Mouse (Mus musculus): ENCODE results near the gene Tcerg1l.

The Tcerg1l gene

DNA sequence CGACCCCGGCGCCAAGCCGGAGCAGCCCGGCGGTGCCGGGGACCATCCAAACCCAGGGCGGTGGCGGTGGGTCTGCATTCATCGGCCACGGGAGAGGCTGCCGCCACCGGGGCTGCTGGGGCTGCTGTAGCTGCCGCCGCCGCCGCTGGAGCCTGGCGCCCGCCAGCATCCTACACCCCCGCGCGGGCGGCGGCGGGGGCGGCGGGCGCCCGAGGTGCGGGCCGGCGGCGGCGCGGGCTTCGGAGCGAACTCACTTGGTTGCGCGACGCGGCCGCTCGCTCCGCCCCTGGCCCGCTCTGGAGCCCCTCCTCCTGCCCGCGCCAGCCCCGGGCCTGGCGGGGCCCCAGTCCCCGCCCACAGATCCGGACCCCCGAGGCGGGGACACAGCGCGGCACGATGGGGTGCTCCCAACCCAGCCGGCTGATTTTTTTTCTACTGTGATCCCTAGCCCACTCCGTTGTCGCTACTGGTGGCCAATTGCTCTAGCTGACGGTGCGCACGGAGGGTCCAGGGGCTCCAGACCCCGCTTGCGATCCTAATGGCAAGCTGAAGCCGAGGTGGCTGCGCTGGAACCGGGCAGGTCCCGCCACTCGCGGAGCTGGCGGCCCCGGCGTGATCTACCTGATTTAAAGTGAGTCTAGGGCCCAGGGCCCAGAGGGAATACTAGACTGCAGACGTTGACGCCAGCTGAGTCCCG lies at the start of gene Tcerg1l:
Gene Tcerg1l, minus strand, starts transcription at position 246 of the 697 bp plus-strand sequence.
- in situ Hi-C loops (cut with MboI; ENCODE audit: low pct_unique_long_range_greater_than_20kb in 1 of 2, low sequenced_read_pairs in 2 of 2, unreplicated experiment in 1 of 2): no loop called here

DNA sequence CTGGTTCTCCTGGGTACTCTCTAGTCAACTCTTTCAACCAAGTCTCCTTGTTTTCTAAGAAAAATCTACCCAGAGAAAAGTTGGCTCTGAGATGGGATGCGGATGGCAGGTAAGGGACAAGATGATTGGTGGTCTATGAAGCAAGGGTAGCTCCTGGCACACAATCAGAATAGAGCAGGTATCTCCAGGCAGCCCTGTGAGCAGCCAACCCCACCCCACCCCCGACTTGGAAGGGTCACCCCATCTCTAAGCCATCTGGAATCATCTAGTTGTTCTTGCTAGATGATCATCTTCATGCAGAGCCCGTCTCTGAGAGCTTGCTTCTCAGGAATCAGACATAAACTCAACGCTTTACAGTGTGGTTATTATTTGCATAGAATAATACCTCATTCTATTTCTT lies 44.6 kb upstream of the Tcerg1l start:
- in situ Hi-C loops (cut with MboI; ENCODE audit: low pct_unique_long_range_greater_than_20kb in 1 of 2, low sequenced_read_pairs in 2 of 2, unreplicated experiment in 1 of 2): no loop called here

DNA sequence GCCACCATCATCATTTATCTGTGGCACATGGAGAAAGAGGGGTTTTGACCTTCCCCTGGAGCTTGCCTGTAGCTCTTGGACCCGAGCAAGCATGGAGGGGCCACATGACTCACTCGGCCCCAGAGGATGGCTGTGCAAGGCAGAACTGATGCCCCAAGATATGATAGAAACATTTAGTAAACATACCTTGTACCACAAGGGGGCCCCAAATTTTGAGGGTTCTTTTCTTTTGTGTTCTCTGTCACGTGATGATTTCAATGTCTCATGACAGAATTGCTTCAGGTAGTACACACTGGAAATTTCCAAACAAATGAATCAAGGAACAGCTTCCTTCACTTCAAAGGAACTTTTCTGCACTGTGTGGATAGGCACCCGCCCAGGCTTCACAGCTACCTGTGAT lies 35.0 kb upstream of the Tcerg1l start:
- in situ Hi-C loops (cut with MboI; ENCODE audit: low pct_unique_long_range_greater_than_20kb in 1 of 2, low sequenced_read_pairs in 2 of 2, unreplicated experiment in 1 of 2): no loop called here

DNA sequence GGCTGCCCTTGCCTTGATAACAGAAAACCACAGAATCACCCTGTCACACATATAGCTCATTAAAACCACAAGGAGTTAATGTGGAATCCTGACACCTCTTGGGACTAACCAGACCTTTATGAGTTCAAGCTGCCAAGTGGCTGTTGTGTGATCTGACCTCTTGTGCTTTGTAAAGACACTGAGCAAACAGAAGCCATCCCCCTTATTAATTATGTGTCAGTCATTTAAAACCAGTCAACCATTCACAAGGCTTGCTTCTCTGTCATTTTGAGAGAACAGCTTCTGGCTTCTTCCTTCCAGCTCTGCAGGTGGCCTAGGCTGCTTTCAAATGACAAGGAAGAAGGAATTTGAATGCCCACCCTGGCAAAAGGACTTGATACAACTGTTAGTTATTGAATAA lies 33.9 kb upstream of the Tcerg1l start:
- in situ Hi-C loops (cut with MboI; ENCODE audit: low pct_unique_long_range_greater_than_20kb in 1 of 2, low sequenced_read_pairs in 2 of 2, unreplicated experiment in 1 of 2): no loop called here

DNA sequence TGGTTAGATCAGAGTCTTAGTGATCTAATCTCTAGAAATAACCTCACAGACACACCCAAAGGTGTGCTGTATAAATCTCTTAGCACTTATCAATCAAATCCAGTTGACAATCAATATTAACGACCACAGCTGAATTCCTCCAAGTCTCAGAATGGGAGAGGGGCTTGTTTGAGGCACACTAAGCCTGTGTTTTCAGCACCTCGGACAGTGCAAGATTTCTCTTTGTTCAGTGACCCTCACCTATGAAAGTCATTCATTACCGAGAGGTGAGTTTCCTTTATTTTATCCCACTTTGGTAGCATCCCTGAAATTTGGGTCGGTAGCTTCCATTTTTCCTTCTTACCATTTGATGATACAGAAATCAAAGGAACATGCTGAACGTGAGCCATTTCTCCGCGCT lies 32.4 kb upstream of the Tcerg1l start:
- in situ Hi-C loops (cut with MboI; ENCODE audit: low pct_unique_long_range_greater_than_20kb in 1 of 2, low sequenced_read_pairs in 2 of 2, unreplicated experiment in 1 of 2): no loop called here

DNA sequence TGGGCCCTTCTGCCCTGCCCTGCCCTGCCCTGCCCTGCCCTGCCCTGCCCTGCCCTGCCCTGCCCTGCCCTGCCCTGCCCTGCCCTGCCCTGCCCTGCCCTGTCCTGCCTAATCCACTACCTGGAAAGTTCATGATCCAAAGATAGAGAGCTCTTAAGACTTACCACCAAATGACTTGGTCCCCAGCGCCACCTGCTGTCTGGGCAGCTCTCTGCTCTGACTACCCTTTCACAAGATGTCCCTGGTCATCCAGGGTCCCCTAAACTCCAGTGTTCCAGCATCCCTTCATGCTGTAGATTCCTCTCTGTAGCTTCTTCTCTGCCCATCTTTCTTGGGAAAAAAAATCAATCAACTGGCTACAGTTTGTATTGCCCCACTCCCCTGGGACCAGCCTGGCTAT lies 31.3 kb upstream of the Tcerg1l start:
- in situ Hi-C loops (cut with MboI; ENCODE audit: low pct_unique_long_range_greater_than_20kb in 1 of 2, low sequenced_read_pairs in 2 of 2, unreplicated experiment in 1 of 2): no loop called here

DNA sequence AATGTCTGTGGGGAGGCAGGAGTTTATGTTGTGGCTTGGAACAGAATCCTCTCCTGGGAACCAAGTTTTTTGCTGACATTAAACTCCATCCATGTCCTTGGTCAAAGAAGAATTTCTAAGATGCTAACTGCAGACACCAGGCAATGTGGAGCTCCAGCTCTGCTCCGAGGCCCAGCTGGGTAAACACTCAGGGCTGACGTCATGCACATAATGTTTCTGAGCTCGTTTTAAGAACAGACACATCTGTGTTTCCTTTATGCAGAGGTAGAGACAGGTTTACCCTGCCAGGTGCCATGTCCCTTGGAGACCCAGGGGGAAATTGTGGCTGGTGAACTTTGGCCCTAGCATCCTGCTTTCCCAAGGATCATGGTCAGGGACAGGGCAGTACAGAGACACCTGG lies 29.9 kb upstream of the Tcerg1l start:
- in situ Hi-C loops (cut with MboI; ENCODE audit: low pct_unique_long_range_greater_than_20kb in 1 of 2, low sequenced_read_pairs in 2 of 2, unreplicated experiment in 1 of 2): no loop called here

DNA sequence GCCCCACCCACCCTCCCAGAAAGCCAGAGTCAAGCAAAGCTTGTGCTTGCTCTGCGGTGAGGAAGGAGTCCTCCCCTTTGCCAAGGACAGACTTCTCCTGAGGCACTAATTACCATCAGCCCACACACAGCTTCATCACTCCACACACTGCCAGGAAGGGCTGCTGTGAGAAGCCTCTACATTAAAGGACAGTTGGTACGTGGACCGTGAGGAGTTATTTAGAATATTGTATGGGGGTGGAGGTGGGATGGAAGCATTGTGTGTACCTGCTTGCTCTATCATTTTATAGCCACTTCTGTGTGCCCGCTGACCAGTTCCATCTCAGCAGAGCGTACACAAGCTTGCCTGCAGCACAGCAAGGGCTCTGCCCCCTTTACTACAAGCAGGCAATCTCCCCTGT lies 16.0 kb upstream of the Tcerg1l start:
- in situ Hi-C loops (cut with MboI; ENCODE audit: low pct_unique_long_range_greater_than_20kb in 1 of 2, low sequenced_read_pairs in 2 of 2, unreplicated experiment in 1 of 2): no loop called here

DNA sequence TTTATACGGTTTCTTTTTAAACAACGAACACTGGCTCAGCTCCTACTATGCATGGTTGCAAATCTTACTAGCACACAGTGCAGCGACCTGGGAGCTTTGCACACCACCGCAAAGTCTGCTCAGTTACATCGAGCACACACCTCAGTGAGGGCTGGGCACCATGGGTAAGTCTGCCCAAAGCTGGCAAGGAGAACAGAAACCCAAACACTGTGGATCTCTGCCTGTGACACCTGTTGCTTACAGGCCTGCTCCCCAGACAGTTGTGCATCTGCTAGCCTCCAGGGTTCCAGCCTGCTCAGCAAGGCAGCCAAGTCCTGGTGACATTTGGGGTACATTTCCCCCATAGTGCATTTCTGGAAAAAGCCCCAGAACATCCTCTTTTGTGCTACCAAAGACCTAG lies 4.1 kb upstream of the Tcerg1l start:
- in situ Hi-C loops (cut with MboI; ENCODE audit: low pct_unique_long_range_greater_than_20kb in 1 of 2, low sequenced_read_pairs in 2 of 2, unreplicated experiment in 1 of 2): no loop called here

DNA sequence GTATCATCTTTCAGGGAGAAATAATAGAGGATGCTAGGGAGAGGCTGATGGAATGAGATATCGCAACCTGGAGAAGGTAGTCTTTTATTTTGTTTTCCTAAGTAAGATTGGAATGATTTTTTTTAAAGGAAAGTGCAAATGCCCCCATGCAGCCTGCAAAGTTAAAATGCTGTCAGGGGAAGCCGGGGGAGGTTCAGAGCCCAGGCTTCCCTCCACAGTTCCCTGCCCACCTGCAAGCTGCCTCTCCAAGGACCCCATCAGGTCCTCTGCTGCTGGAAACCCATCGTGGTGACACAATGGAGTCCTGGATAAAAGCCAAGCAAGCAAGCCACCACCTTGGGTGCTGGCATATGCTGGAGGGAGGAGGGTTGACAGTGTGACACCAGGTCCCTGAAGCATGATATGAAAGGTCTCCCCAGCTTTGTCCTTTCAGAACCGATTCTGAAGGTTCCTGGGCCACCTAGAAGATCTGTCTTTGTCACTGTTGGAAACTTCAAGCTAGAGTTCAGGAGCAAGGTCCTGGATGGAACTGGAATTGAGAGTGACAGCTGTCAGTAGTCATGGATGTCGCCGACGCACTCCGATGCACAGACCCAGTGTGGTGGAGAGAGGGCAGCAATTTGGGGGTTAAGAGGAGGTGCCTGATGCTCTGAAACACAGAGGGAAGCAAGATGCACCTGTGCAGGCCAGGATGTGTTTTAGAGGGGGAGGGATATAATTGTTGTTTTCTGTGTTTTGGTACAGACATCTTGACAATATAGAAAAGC lies 3.2 kb upstream of the Tcerg1l start:
- in situ Hi-C loops (cut with MboI; ENCODE audit: low pct_unique_long_range_greater_than_20kb in 1 of 2, low sequenced_read_pairs in 2 of 2, unreplicated experiment in 1 of 2): no loop called here

DNA sequence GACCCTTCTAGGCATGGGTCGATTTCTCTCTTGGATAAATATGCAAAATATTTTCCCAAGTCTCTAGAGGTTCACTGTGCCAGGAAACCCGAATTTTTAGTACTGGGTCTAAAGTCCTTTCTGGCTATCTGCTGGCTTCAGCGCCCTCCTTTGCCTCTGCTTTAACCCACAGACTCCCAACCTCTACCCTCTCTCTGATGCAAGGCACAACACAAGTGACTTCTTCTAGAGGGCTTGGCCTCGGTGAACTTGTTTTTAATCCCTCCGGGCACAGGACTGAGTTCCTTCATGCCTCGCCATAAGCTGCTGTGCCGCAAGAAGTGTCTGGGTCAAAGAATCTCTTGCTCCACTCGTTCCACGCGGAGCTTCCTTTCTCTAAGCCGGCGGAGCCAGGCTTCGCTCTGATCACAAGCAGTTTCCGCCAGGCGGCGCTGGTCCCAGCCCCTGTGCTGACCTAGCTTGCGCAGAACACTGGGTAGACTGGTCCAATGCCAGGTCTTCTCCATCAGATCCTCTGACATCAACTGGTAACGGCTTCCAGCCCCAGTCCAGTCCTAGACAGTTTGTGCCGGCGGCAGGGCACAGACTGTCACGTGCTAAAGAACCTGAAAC lies 758 bp upstream of the Tcerg1l start:
- in situ Hi-C loops (cut with MboI; ENCODE audit: low pct_unique_long_range_greater_than_20kb in 1 of 2, low sequenced_read_pairs in 2 of 2, unreplicated experiment in 1 of 2): no loop called here

DNA sequence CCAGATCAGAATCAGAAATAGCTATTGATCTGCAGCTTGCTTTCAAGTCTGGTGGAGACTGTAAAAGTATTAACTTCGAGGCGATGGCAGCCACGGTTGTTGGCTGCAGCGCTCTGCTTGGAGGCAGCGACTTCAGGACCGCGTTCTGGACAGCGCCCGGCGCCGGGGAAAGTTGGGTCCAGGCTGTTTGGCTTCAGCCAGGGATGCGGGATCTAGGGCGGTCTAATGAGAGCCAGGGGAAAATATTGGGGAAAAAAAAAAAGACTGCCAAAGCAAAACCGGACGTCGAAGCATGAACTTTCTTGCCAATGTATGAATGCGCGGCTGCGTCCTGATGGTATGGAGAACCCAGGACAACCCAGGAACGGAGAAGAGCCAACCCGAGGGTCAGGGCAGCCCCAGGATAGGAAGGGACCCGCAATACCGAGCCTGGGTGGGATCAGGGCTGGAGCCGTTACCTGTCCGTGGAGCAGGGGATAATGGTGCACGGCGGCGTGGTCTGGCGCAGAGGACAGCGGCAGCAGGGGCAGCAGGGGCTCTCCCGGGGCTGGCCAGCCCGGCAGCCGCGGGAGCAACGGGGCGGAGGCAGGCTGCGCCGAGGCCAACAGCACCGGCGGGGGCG lies 556 bp downstream of the Tcerg1l start:
- in situ Hi-C loops (cut with MboI; ENCODE audit: low pct_unique_long_range_greater_than_20kb in 1 of 2, low sequenced_read_pairs in 2 of 2, unreplicated experiment in 1 of 2): no loop called here

DNA sequence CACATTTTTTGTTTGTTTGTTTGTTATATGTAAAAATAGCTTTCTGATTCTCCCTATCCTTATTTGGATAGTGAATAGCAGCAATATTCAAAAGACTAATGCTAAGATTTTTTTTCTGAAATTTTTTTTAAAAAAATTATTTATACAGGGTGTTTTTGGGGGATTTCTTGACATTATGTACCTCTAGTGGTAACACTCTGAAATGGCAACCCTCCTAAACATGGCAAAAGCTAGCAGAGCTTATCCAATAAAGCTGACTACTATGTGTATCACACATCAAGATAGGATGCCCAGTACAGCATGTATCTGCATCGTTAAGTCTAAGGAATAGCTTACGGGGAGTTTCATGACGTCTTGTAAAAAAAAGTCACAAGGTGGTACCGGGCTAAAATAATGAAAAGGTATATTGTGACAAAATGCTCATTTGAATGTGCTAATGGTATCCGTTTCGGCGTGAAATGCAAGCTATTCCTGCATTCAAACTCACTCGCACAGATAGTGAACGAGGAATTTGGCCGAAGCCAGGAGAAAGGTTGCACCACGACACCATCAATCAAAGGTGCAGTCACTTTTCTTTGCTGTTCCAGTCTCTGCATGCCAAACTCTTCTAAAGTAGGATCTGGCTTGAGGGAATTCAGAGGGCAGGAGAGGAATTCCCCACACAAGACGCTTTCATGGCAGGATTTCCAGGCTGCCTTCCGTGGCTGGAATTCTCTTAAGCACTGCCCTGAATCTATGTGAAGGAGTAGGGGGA lies 1.2 kb downstream of the Tcerg1l start:
- in situ Hi-C loops (cut with MboI; ENCODE audit: low pct_unique_long_range_greater_than_20kb in 1 of 2, low sequenced_read_pairs in 2 of 2, unreplicated experiment in 1 of 2): no loop called here

DNA sequence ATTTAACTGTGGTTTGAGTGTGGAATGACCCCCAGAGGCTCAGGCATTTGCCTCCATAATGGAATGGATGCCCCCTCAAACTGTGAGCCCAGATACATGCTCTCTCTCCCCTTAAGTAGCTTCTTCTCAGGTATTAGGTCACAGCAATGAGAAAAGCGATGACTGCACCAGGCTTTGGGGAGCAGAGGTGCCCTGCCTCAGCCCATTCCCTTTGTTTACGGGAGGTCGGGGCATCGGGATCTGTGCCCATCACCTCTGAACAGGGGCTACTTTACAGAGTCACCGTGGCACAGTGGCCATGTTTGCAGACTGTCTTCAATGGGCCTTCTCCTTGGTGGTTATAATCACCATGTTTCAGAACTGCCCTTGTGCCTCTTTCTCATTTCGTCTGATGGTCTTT lies 7.6 kb downstream of the Tcerg1l start:
- in situ Hi-C loops (cut with MboI; ENCODE audit: low pct_unique_long_range_greater_than_20kb in 1 of 2, low sequenced_read_pairs in 2 of 2, unreplicated experiment in 1 of 2): no loop called here

DNA sequence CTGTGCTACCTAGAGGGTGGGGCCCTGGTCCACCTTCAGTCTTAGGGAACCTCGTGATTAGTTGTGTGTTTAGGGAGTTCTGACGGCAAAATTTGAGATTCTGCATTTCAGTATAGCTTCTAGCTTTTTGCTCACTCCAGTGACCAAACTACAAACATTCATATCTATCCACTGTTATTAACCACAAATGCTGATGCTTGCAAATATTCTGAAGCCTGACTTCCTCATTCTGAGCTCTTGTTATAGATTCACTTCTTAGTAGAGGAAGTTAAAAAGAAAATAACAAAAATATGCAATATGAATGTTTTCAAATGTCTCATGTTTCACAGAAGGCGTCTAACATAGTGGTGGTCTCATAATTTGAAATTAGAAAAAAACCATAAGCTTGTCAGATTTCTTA lies 8.5 kb downstream of the Tcerg1l start:
- in situ Hi-C loops (cut with MboI; ENCODE audit: low pct_unique_long_range_greater_than_20kb in 1 of 2, low sequenced_read_pairs in 2 of 2, unreplicated experiment in 1 of 2): no loop called here

DNA sequence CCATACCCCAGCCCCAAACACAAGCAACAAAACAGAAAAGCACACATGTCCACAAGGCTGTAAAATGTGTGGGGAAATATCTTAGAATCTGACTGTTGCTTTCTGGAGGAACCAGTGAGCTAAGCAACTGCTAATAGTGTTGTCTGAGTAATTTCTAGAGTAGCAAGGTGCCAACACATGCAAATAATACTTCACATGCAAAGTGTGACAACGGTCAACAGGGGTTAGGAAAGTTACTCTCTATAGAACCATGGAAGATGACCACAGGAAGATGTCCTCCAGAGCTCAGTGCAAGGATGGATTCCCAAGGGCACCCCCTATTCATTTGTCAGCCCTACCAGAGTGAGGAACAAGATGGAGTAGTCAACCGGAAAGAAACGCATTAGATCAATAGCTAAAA lies 18.3 kb downstream of the Tcerg1l start:
- in situ Hi-C loops (cut with MboI; ENCODE audit: low pct_unique_long_range_greater_than_20kb in 1 of 2, low sequenced_read_pairs in 2 of 2, unreplicated experiment in 1 of 2): no loop called here

DNA sequence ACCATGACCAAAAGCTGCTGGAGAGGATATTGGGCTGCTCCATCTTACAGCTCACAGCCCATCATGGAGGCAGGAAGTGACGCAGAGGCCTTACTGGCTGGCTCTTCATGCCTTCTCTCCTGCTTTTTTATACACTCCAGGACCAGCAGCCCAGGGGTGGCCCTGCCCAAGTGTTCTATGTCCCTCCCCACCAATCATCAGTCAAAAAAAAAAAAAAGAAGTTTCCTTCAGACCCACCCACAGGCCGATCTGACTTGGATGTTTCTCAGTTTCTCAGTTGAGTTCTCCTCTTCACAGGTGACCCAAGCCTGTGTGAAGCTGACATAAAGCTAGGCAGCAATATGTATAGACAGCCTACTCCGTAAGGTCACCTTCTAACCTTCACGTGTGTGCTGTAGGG lies 19.0 kb downstream of the Tcerg1l start:
- in situ Hi-C loops (cut with MboI; ENCODE audit: low pct_unique_long_range_greater_than_20kb in 1 of 2, low sequenced_read_pairs in 2 of 2, unreplicated experiment in 1 of 2): no loop called here

DNA sequence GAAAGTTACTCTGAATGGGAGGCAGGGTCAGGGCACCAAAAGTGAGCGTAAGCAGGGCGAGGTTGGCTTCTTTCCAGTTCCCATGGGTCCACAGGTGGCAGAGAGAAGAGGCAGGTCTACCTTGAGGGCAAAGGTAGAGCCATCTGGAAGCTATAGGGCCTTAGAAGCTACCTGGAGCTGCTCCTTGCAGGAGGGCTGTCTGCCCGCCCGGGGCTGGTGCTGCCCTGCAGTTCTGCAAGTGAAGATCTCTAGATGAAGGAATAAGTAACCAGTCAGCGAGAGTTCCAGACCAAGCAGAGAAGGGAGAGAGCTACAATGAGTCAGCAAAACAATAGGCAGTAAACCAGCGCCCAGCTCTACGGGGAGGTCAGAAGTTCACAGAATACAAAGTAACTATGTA lies 22.0 kb downstream of the Tcerg1l start:
- in situ Hi-C loops (cut with MboI; ENCODE audit: low pct_unique_long_range_greater_than_20kb in 1 of 2, low sequenced_read_pairs in 2 of 2, unreplicated experiment in 1 of 2): no loop called here

DNA sequence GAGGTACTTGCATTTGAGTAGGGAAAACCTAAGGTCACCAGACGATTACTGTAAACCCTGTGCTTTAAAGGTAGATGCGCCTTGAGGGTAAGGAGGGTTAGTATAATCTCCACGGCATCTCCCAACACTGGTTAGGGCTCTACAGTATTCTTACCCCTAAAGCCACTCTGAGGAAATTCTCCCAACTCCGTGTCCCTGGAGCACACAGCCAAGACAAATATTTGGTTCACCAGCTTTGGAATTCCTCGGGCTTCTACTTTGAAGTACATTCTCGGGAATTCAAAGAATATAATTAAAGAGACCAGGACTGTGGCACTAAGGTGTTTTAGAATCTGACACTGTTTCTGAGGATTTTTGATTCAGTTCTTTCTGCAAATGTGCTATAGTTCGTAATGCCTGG lies 23.2 kb downstream of the Tcerg1l start:
- in situ Hi-C loops (cut with MboI; ENCODE audit: low pct_unique_long_range_greater_than_20kb in 1 of 2, low sequenced_read_pairs in 2 of 2, unreplicated experiment in 1 of 2): no loop called here
